Mouse (Mus musculus) C2C12 (cell line): ENCODE results near the gene Fam169a.
"Not testable (repeated sequence)": the region's sequence is repeated elsewhere in the genome, so short reads cannot be mapped to it uniquely, and the experiment has no call there.

ENCODE experiments used
- CEBPB ChIP-seq: IDR thresholded peaks from one replicate; pipeline ENCODE4 v1.6.1; 2011; ENCODE audit warnings: low read depth, mild to moderate bottlenecking, control low read depth, moderate library complexity
- CTCF ChIP-seq: IDR thresholded peaks from one replicate; pipeline ENCODE4 v1.5.1; 2011; ENCODE audit not compliant: control insufficient read depth, insufficient read depth, insufficient read length
- USF1 ChIP-seq: IDR thresholded peaks from one replicate; pipeline ENCODE4 v1.6.1; 2011; ENCODE audit warnings: low read depth, mild to moderate bottlenecking, control low read depth, moderate library complexity

DNA sequence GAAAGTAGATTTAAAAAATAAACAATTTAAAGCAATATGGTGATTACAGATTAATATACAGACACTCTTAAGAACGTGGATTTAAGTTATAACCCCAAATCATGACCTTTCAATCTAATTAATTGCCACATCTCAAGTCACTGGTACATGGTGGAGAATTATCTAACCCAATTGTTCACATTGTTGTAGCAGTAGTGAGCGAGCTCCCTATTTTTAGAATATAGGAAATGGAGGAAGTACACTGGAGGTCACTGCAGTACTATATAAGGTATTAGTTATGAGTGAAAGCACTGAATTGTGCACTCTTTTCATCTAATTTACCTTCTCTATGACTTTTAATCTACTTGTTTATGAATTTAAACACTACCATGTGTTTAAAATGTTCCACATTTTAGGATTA is 63.3 kb downstream of the Fam169a start:
- not testable (repeated sequence) for TF ChIP-seq CTCF, CEBPB, USF1
